8 mouse cellular contexts compared by ENCODE assay signal in genomic region chr7:27177942-27178323, GRCm38 (mm10). TPM values are rescaled to one million over a fixed set of nuclear protein-coding genes. Genes with fewer than 3 reads are reported as not detected.
DNase-seq lines count a peak whose midpoint lies in the region; ATAC-seq and TF ChIP-seq lines count a peak whose summit lies in the region.

No protein-coding gene starts in this region.

- peak overlapping the region; percentile 97 for H3K27ac ChIP-seq in kidney, embryonic 16.5 days (ENCODE audit: low read length)
- peak overlapping the region; percentile 87; the same call in 1 of the 2 replicates for H3K27ac ChIP-seq in cortical plate, adult 2 months (ENCODE audit: insufficient read depth, low read length)
- peak overlapping the region; percentile 93 for H3K27ac ChIP-seq in hindbrain, postnatal 0 days
- H3K27ac ChIP-seq in midbrain, embryonic 16.5 days (ENCODE audit: low read length), result peak overlapping the region; percentile 84

- TF ChIP-seq POLR2A in cortical plate, adult 2 months (IDR thresholded peaks at IDR 0.05; ENCODE audit: extremely low read depth, insufficient read depth, low read length), result no peak

- no peaks in the 10 kb centered on the region for H3K27me3 ChIP-seq in kidney, embryonic 16.5 days (ENCODE audit: insufficient read depth, low read length)
- no peaks in the 10 kb centered on the region for H3K27me3 ChIP-seq in hindbrain, postnatal 0 days (ENCODE audit: insufficient read depth, low read length)
- no peaks in the 10 kb centered on the region for H3K27me3 ChIP-seq in midbrain, embryonic 16.5 days (ENCODE audit: control insufficient read depth, insufficient read depth, low read depth, low read length)

- peak; percentile 20; the same call in 1 of the 2 replicates for ATAC-seq in kidney, embryonic 16.5 days (ENCODE audit: low FRiP score, low TSS enrichment)
- ATAC-seq in hindbrain, postnatal 0 days, result peak; percentile 2
- ATAC-seq in midbrain, embryonic 16.5 days, result peak; percentile 12; the same call in 1 of the 2 replicates
- no peak for ATAC-seq in erythroid progenitor cell, adult 5-6 weeks (replicated peaks; ENCODE audit: low FRiP score, poor library complexity, severe bottlenecking)

- H3K4me2 ChIP-seq in kidney, embryonic 16.5 days (replicated peaks; ENCODE audit: low read depth, low read length), result peak overlapping the region; percentile 61
- peak overlapping the region; percentile 62 for H3K4me2 ChIP-seq in hindbrain, postnatal 0 days (ENCODE audit: low read depth, low read length)
- peak overlapping the region; percentile 64 for H3K4me2 ChIP-seq in midbrain, embryonic 16.5 days (ENCODE audit: low read length)

- peak overlapping the region; percentile 86 for H3K4me3 ChIP-seq in kidney, embryonic 16.5 days (ENCODE audit: low read length)
- peak overlapping the region; percentile 64 for H3K4me3 ChIP-seq in cortical plate, adult 2 months (ENCODE audit: insufficient read depth, low read length)
- peak overlapping the region; percentile 66 for H3K4me3 ChIP-seq in hindbrain, postnatal 0 days (ENCODE audit: low read length)
- peak overlapping the region; percentile 53 for H3K4me3 ChIP-seq in midbrain, embryonic 16.5 days (ENCODE audit: low read depth, low read length)

- peak overlapping the region; percentile 75 for H3K9ac ChIP-seq in kidney, embryonic 16.5 days (replicated peaks; ENCODE audit: low read length)
- H3K9ac ChIP-seq in hindbrain, postnatal 0 days (replicated peaks; ENCODE audit: low read length), result peak overlapping the region; percentile 60
- H3K9ac ChIP-seq in midbrain, embryonic 16.5 days (ENCODE audit: low read depth, low read length), result peak overlapping the region; percentile 50

- no peak for DNase-seq in kidney, adult 9 months
- DNase-seq in hindbrain, postnatal 0 days (ENCODE audit: low spot score), result no peak
- DNase-seq in adrenal gland, postnatal 4 days (ENCODE audit: low spot score in 2 of 2), result no peak
- no peak for DNase-seq in embryo, embryonic 9.5 days (ENCODE audit: extremely low spot score)

- 15% methylated on average over 4 of the region's 4 CpGs for WGBS in kidney, embryonic 16.5 days
- WGBS in hindbrain, postnatal 0 days, result 20% methylated on average over 4 of the region's 4 CpGs
- 19% methylated on average over 4 of the region's 4 CpGs for WGBS in midbrain, embryonic 16.5 days

- no peak for TF ChIP-seq CTCF in cortical plate, adult 2 months (IDR thresholded peaks at IDR 0.05; ENCODE audit: extremely low read depth, insufficient read depth, low read length)
- TF ChIP-seq CTCF in hindbrain, postnatal 0 days (IDR thresholded peaks at IDR 0.05; ENCODE audit: low read depth), result no peak

- H3K9me3 ChIP-seq in kidney, embryonic 16.5 days (ENCODE audit: low read length), result no peaks in the 10 kb centered on the region
- no peaks in the 10 kb centered on the region for H3K9me3 ChIP-seq in hindbrain, postnatal 0 days (ENCODE audit: low read length)
- no peaks in the 10 kb centered on the region for H3K9me3 ChIP-seq in midbrain, embryonic 16.5 days (replicated peaks; ENCODE audit: control insufficient read depth, low read length, poor library complexity, severe bottlenecking)

- H3K4me1 ChIP-seq in kidney, embryonic 16.5 days (ENCODE audit: insufficient read depth, low read length), result peaks cover 15% of the 10 kb centered on the region
- peaks cover 3% of the 10 kb centered on the region for H3K4me1 ChIP-seq in cortical plate, adult 2 months (ENCODE audit: control insufficient read depth, insufficient read depth, low read length)
- peaks cover 7% of the 10 kb centered on the region for H3K4me1 ChIP-seq in hindbrain, postnatal 0 days (ENCODE audit: insufficient read depth, low read length)
- H3K4me1 ChIP-seq in midbrain, embryonic 16.5 days (ENCODE audit: control insufficient read depth, insufficient read depth, low read length), result peaks cover 9% of the 10 kb centered on the region

- H3K36me3 ChIP-seq in kidney, embryonic 16.5 days (ENCODE audit: insufficient read depth, low read length), result peaks cover 8% of the 10 kb centered on the region; the same call in 1 of the 2 replicates
- H3K36me3 ChIP-seq in hindbrain, postnatal 0 days (ENCODE audit: insufficient read depth, low read length), result peaks cover 13% of the 10 kb centered on the region
- 0 out of 2 replicates have a peak, but pooled peaks cover 5% of the 10 kb centered on the region for H3K36me3 ChIP-seq in midbrain, embryonic 16.5 days (ENCODE audit: control insufficient read depth, insufficient read depth, low read length)

RNA-seq across cellular contexts. Expression of gene Rab4b, which starts 0.8 kb away (rescaled TPM):
- polyA plus RNA-seq in kidney, embryonic 16.5 days (2015; fragmentation: Nextera tagmentation; extraction: Ambion mirVana), result 65.7 and 67.9 TPM in 2 replicates
- 150 and 154 TPM in 2 replicates for polyA plus RNA-seq in cortical plate, adult 2 months (2012; rRNA removed)
- 66.7 and 76.9 TPM in 2 replicates for total RNA-seq in hindbrain, postnatal 0 days (2014; rRNA removed)
- polyA plus RNA-seq in hindbrain, postnatal 0 days (2015; fragmentation: Nextera tagmentation; extraction: Ambion mirVana), result 125 and 128 TPM in 2 replicates
- polyA plus RNA-seq in midbrain, embryonic 16.5 days (2015; fragmentation: Nextera tagmentation; extraction: Ambion mirVana), result 104 and 106 TPM in 2 replicates
- total RNA-seq in adrenal gland, postnatal 4 days (2021), result 10 to 100 TPM; 53.3 to 60.8 TPM
- 3.2 and 9.2 TPM in 2 replicates for total RNA-seq in erythroid progenitor cell, adult 5-6 weeks (2015; ENCODE audit: low replicate concordance)
- total RNA-seq in erythroid progenitor cell, adult 5-6 weeks (2017; ENCODE audit: low replicate concordance), result 3.2 and 9.8 TPM in 2 replicates

RNA-seq across cellular contexts. Expression of gene Gm21983, which starts 3.0 kb away (rescaled TPM):
- polyA plus RNA-seq in kidney, embryonic 16.5 days (2015; fragmentation: Nextera tagmentation; extraction: Ambion mirVana), result not detected in 2 replicates
- polyA plus RNA-seq in cortical plate, adult 2 months (2012; rRNA removed), result not detected in 2 replicates
- not detected in 2 replicates for total RNA-seq in hindbrain, postnatal 0 days (2014; rRNA removed)
- 0.43 and 0.44 TPM in 2 replicates for polyA plus RNA-seq in hindbrain, postnatal 0 days (2015; fragmentation: Nextera tagmentation; extraction: Ambion mirVana)
- polyA plus RNA-seq in midbrain, embryonic 16.5 days (2015; fragmentation: Nextera tagmentation; extraction: Ambion mirVana), result 0.54 and 0.72 TPM in 2 replicates
- not detected for total RNA-seq in adrenal gland, postnatal 4 days (2021)
- not detected in 2 replicates for total RNA-seq in erythroid progenitor cell, adult 5-6 weeks (2015; ENCODE audit: low replicate concordance)
- not detected in 2 replicates for total RNA-seq in erythroid progenitor cell, adult 5-6 weeks (2017; ENCODE audit: low replicate concordance)

RNA-seq across cellular contexts. Expression of gene Mia, which starts 3.0 kb away (rescaled TPM):
- polyA plus RNA-seq in kidney, embryonic 16.5 days (2015; fragmentation: Nextera tagmentation; extraction: Ambion mirVana), result 18.5 and 22.3 TPM in 2 replicates
- polyA plus RNA-seq in cortical plate, adult 2 months (2012; rRNA removed), result 4.8 and 7.7 TPM in 2 replicates
- 17.8 and 34.2 TPM in 2 replicates for total RNA-seq in hindbrain, postnatal 0 days (2014; rRNA removed)
- 63.6 and 70.1 TPM in 2 replicates for polyA plus RNA-seq in hindbrain, postnatal 0 days (2015; fragmentation: Nextera tagmentation; extraction: Ambion mirVana)
- 18.2 and 18.8 TPM in 2 replicates for polyA plus RNA-seq in midbrain, embryonic 16.5 days (2015; fragmentation: Nextera tagmentation; extraction: Ambion mirVana)
- total RNA-seq in adrenal gland, postnatal 4 days (2021), result 1 to 10 TPM in 1 of 2 experiments, under 1 TPM in 1; 0.62 to 2.3 TPM
- total RNA-seq in erythroid progenitor cell, adult 5-6 weeks (2015; ENCODE audit: low replicate concordance), result not detected in 2 replicates
- total RNA-seq in erythroid progenitor cell, adult 5-6 weeks (2017; ENCODE audit: low replicate concordance), result not detected in 2 replicates

RNA-seq across cellular contexts. Expression of gene Egln2, which starts 11.3 kb away (rescaled TPM):
- 75.4 and 76.9 TPM in 2 replicates for polyA plus RNA-seq in kidney, embryonic 16.5 days (2015; fragmentation: Nextera tagmentation; extraction: Ambion mirVana)
- 111 and 112 TPM in 2 replicates for polyA plus RNA-seq in cortical plate, adult 2 months (2012; rRNA removed)
- total RNA-seq in hindbrain, postnatal 0 days (2014; rRNA removed), result 116 and 117 TPM in 2 replicates
- 75.4 and 78.6 TPM in 2 replicates for polyA plus RNA-seq in hindbrain, postnatal 0 days (2015; fragmentation: Nextera tagmentation; extraction: Ambion mirVana)
- 91.5 and 95.7 TPM in 2 replicates for polyA plus RNA-seq in midbrain, embryonic 16.5 days (2015; fragmentation: Nextera tagmentation; extraction: Ambion mirVana)
- total RNA-seq in adrenal gland, postnatal 4 days (2021), result 100 to 1,000 TPM; 106 to 111 TPM
- total RNA-seq in erythroid progenitor cell, adult 5-6 weeks (2015; ENCODE audit: low replicate concordance), result 13.0 and 13.4 TPM in 2 replicates
- total RNA-seq in erythroid progenitor cell, adult 5-6 weeks (2017; ENCODE audit: low replicate concordance), result 4.9 and 9.6 TPM in 2 replicates

RNA-seq across cellular contexts. Expression of gene BC024978, which starts 17.6 kb away (rescaled TPM):
- 4.1 TPM in 2 replicates for polyA plus RNA-seq in kidney, embryonic 16.5 days (2015; fragmentation: Nextera tagmentation; extraction: Ambion mirVana)
- 14.9 and 15.2 TPM in 2 replicates for polyA plus RNA-seq in cortical plate, adult 2 months (2012; rRNA removed)
- total RNA-seq in hindbrain, postnatal 0 days (2014; rRNA removed), result 5.5 and 6.1 TPM in 2 replicates
- polyA plus RNA-seq in hindbrain, postnatal 0 days (2015; fragmentation: Nextera tagmentation; extraction: Ambion mirVana), result 2.1 and 2.5 TPM in 2 replicates
- polyA plus RNA-seq in midbrain, embryonic 16.5 days (2015; fragmentation: Nextera tagmentation; extraction: Ambion mirVana), result 3.1 and 4.1 TPM in 2 replicates
- total RNA-seq in adrenal gland, postnatal 4 days (2021), result 10 to 100 TPM; 19.2 to 22.7 TPM
- 0.84 and 9.4 TPM in 2 replicates for total RNA-seq in erythroid progenitor cell, adult 5-6 weeks (2015; ENCODE audit: low replicate concordance)
- not detected in 2 replicates for total RNA-seq in erythroid progenitor cell, adult 5-6 weeks (2017; ENCODE audit: low replicate concordance)
